Mouse (Mus musculus): ENCODE results near the gene Bahd1. TPM values are rescaled to one million over a fixed set of nuclear protein-coding genes. Genes with fewer than 3 reads are reported as not detected.

Bahd1 gene
- polyA plus RNA-seq, 1 experiment: 11.3 TPM

GRCm38 (mm10) chr2:118897392-118897791 lies 2.8 kb upstream of the Bahd1 start:
- 31% methylated on average over 7 of the region's 7 CpGs for WGBS
- DNase-seq (ENCODE audit: low read depth, low spot score): no peak

- DNase-seq (ENCODE audit: low read depth, low spot score): no peak
- WGBS: 33% methylated on average over 11 of the region's 11 CpGs
These were observed 2.4 kb upstream of the Bahd1 start for GRCm38 (mm10) chr2:118897808-118898207.

GRCm38 (mm10) chr2:118898771-118899170 lies 1.4 kb upstream of the Bahd1 start:
- DNase-seq (ENCODE audit: low read depth, low spot score): no peak
- WGBS: 77% methylated on average over 4 of the region's 4 CpGs

GRCm38 (mm10) chr2:118899306-118899705 lies 871 bp upstream of the Bahd1 start:
- WGBS: 64% methylated on average over 7 of the region's 7 CpGs
- no peak for DNase-seq (ENCODE audit: low read depth, low spot score)

DNA sequence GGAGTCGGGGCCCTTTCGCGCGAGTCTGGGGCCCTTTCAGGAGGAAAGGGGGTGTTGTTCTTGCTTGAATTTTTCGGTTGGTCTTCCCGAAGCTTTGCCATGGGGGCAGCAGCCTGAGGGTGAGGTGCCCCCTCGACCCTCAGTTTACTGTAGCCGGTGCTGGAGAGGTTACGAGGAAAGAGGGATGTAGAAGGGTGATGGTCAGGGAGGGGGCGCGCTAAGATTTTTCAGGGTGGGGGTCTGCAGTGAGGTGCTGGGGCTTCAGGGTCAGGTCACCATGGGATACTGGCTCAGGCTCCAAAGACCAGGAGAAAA lies 606 bp downstream of the Bahd1 start:
- no peak for DNase-seq (ENCODE audit: low read depth, low spot score)
- WGBS: under 1% methylated on average over 11 of the region's 11 CpGs

DNA sequence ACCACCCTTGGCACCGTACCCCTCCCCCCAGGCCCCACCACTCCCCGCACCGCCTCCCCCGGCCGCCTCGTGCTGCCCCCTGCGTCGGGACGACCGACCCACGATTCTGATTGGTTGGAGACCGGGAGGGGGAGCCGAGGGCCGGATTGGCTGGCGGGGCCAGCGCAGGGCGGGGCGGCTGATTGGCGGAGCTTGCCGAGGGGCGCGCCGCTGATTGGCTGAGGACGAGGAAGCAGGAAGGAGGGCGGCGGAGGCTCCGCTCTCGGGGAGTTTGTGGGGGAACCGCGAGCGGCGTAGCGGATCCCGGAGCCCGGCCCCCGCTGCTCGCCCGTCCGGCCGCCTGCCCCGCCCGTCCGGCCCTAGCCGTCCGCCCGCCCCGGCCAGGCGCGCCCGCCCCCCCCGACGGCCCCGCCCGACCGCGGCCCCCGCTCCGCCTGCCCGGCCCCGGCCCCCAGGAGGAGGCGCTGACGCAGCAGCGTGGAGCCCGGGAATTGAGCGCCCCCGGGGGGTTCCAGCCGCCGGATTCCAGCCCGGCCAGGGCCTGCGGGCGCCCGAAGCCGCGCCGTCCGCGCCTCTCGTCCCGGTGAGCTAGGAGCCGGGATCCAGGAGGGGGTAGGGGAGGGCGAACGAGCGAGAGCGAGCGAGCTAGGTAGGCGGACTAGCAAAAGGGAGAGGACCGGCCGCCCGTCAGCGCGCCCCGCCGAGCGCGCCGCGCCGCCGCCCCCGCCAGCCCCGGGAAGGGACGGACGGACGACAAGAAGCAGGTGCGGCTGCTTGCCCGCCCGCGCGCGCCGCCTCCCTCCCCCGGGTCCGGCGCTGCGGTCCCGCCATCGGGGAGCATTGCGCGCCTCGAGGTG lies 1.2 kb downstream of the Bahd1 start:
- no peak for DNase-seq (ENCODE audit: low read depth, low spot score)
- WGBS: under 1% methylated on average over 95 of the region's 120 CpGs

GRCm38 (mm10) chr2:118902051-118903025 lies 2.2 kb downstream of the Bahd1 start:
- WGBS: under 1% methylated on average over 100 of the region's 106 CpGs
- no peak for DNase-seq (ENCODE audit: low read depth, low spot score)

- WGBS: 29% methylated on average over 10 of the region's 10 CpGs
- no peak for DNase-seq (ENCODE audit: low read depth, low spot score)
These were observed 3.2 kb downstream of the Bahd1 start for GRCm38 (mm10) chr2:118903333-118903741.

- WGBS: 70% methylated on average over 7 of the region's 7 CpGs
- no peak for DNase-seq (ENCODE audit: low read depth, low spot score)
These were observed 5.4 kb downstream of the Bahd1 start for GRCm38 (mm10) chr2:118905433-118906117.

GRCm38 (mm10) chr2:118906118-118906492 lies 5.9 kb downstream of the Bahd1 start:
- 71% methylated on average over 5 of the region's 5 CpGs for WGBS
- DNase-seq (ENCODE audit: low read depth, low spot score): no peak

DNA sequence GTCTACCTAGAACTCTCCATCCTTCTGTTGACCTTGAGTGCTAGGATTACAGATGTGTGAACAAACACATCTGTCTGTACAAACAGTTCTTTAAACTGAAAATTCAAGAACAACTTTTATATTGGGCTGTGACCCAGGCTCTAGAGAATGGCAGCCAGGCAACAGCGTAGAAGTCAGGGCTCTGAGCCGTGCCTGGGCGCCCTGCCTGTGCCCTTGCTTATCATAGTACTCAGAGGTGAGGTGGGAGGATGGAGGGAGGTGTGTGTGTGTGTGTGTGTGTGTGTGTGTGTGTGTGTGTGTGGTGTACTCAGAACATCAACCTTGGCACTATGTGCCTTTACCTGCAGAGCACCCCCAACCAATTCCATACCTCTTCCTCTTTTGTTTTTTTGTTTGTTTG lies 7.6 kb downstream of the Bahd1 start:
- no peak for DNase-seq (ENCODE audit: low read depth, low spot score)
- 67% methylated on average over 3 of the region's 3 CpGs for WGBS

- WGBS: 95% methylated on average over 1 of the region's 1 CpGs
- DNase-seq (ENCODE audit: low read depth, low spot score): no peak
These were observed 9.0 kb downstream of the Bahd1 start for GRCm38 (mm10) chr2:118909151-118909550.

GRCm38 (mm10) chr2:118910605-118911278 lies 10.6 kb downstream of the Bahd1 start:
- DNase-seq (ENCODE audit: low read depth, low spot score): no peak
- whole genome bisulfite sequencing: 63% methylated on average over 7 of the region's 7 CpGs

DNA sequence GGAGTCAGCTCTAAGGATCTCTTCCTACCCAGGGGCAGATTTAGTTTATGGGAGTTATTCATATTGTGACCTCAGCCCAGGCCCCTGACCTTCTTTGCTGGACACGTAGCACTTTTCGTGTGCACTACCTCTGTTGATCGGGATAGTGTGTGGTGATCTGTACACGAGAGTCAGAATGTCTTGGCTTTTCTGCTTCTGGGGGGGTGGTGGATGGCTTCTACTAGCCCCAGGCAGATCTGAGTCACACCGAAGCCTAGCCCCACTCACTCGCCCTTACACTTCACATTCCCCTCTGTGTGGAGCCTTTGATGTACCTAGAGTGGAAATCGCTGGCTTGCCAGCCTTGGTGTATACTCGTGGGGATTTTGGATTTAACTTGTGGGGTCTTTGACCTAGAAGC lies 12.5 kb downstream of the Bahd1 start:
- 81% methylated on average over 8 of the region's 8 CpGs for WGBS
- no peak for DNase-seq (ENCODE audit: low read depth, low spot score)

- DNase-seq (ENCODE audit: low read depth, low spot score): no peak
- 56% methylated on average over 11 of the region's 11 CpGs for WGBS
These were observed 13.5 kb downstream of the Bahd1 start for GRCm38 (mm10) chr2:118913551-118914276.

- DNase-seq (ENCODE audit: low read depth, low spot score): no peak
- WGBS: 72% methylated on average over 8 of the region's 8 CpGs
These were observed 14.5 kb downstream of the Bahd1 start for GRCm38 (mm10) chr2:118914685-118915084.

DNA sequence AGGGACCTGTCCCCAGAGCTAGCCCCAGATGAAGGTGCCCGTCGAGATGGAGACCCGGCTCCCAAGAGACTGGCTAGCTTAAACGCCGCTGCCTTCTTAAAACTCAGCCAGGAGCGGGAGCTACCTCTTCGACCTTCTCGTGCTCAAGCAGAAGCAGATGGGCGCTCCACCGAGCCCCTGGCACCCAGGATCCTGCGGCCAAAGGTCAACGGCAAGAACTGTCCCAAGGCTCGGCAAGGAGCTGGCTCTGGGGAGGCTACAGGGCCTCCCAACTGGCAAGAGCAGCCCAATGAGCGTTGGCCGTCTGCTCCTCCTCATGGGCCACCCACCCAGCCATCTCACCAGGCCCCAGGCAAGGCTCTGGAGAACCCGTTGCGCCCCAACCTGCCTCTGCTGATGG lies 16.3 kb downstream of the Bahd1 start:
- 92% methylated on average over 17 of the region's 17 CpGs for WGBS
- DNase-seq (ENCODE audit: low read depth, low spot score): no peak

DNA sequence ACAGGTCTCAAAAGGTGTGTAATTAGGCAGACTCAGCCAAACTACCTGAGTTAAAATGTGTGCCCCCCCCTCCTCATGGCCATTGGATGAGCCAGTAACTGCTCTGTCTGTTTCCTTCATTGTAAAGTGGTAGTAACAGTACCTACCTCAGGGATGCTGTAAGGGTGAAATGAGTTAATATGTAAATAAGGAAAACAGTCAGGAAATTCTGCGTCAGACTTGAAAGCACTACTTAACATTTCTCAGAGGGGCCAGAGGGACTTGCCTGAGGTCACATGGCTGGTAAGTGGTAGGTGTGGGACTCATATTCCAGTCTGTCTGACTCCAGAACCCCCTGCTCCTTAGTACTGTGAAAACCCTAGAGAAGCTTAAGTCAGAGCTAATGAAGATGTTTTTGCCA lies 18.4 kb downstream of the Bahd1 start:
- no peak for DNase-seq (ENCODE audit: low read depth, low spot score)
- 52% methylated on average over 1 of the region's 1 CpGs for WGBS

GRCm38 (mm10) chr2:118920428-118920827 lies 20.3 kb downstream of the Bahd1 start:
- 83% methylated on average over 3 of the region's 3 CpGs for WGBS
- no peak for DNase-seq (ENCODE audit: low read depth, low spot score)

Measured in large intestine, adult 2 months (tissue).